Mouse (Mus musculus): ENCODE measurements around the gene Thoc5.

Thoc5 gene

DNA sequence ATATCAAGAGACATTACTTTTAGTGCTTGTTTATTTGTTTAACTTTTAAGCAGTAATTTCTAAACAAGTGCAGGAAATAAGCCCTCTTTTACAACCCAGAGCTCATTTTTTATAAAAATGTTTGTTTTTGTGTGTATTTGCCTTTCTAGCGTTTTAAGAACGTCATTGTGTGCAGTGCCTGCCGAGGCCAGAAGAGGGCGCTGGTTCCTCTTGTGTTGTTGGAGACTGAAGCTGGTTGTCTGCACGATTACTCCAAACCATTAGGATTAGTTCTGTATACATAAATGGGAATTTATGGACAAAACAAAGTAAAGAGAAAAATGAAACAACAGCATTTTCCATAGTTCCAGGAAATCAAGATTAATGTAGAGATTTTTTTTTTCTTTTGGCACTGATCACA, 5.3 kb downstream of the Thoc5 start:
- in situ Hi-C loops (cut with MboI; ENCODE audit: unreplicated experiment in 2 of 2), result no loop called here

- in situ Hi-C loops (cut with MboI; ENCODE audit: unreplicated experiment in 2 of 2), result no loop called here
Measured at GRCm38 (mm10) chr11:4901956-4902355, 6.8 kb downstream of the Thoc5 start.

GRCm38 (mm10) chr11:4906231-4906630, 11.1 kb downstream of the Thoc5 start:
- in situ Hi-C loops (cut with MboI; ENCODE audit: unreplicated experiment in 2 of 2), result no loop called here

- in situ Hi-C loops (cut with MboI; ENCODE audit: unreplicated experiment in 2 of 2), result loop anchor here (5.0 kb wide), 2 partner anchors 61 to 151 kb away; partner anchors contain the start of gene Gas2l1 (in 1 of the 2)
Measured at GRCm38 (mm10) chr11:4916068-4916467, 20.9 kb downstream of the Thoc5 start.

DNA sequence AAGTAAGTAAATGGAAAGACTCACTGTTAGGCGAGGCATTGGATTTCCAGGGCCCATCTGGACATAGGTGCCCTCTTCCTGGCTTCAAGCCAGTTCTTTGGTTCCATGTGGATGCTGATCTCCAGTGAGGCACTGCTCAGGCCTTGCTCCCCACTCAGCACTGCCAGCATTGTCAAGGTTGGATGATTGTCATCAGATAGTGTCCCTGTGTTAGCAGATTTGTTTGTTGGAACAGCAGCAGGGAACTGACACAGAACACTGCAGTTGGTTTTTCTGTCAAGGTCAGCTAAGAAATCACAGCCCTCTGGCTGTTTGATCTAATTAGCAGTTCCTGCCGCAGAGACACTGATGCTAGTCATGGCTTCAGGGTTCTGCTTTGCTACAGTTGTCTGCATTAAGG, 26.2 kb downstream of the Thoc5 start:
- in situ Hi-C loops (cut with MboI; ENCODE audit: unreplicated experiment in 2 of 2), result no loop called here

DNA sequence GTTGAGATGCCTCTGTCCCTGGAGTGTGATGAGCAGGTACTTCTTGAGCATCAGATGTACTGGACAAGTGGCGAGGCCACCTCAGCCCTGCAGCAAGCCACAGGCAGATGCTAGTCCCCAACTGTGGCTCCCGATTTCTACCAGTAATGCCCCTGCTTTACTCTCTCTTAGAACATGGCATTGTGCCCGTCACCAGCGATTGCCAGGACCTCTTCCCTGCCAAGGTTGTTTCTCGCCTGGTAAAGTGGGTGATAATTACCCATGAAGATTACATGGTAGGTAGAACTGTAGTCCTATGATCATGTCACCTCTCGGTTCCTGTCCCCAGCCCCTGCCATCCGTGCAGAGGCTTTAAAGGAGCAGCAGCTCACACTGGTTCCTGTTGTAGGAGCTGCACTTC, 26.6 kb downstream of the Thoc5 start:
- in situ Hi-C loops (cut with MboI; ENCODE audit: unreplicated experiment in 2 of 2), result no loop called here

DNA sequence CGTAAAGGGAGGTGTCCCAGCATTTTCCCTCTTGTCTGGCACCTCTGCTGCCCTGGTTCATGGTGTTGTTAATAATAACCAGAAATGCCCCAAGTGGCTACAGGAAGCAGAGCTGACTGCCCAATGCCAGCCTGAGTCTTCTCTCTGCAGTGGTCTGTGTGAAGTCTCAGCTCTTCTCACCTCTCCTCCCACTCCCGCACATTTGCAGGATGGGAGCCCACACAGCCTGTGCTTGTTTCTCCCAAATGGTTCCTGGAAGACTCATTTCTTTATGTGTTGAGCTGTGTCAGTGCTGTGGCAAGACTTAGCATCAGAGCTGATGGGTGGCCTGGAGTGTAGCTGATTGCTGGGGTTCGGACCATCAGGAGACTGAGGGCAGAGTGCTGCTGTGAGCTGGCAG, 32.1 kb downstream of the Thoc5 start:
- in situ Hi-C loops (cut with MboI; ENCODE audit: unreplicated experiment in 2 of 2), result loop anchor here in 1 of 2 experiments (25.0 kb wide), 1 partner anchor 985 kb away; no protein-coding TSS in a partner anchor

DNA sequence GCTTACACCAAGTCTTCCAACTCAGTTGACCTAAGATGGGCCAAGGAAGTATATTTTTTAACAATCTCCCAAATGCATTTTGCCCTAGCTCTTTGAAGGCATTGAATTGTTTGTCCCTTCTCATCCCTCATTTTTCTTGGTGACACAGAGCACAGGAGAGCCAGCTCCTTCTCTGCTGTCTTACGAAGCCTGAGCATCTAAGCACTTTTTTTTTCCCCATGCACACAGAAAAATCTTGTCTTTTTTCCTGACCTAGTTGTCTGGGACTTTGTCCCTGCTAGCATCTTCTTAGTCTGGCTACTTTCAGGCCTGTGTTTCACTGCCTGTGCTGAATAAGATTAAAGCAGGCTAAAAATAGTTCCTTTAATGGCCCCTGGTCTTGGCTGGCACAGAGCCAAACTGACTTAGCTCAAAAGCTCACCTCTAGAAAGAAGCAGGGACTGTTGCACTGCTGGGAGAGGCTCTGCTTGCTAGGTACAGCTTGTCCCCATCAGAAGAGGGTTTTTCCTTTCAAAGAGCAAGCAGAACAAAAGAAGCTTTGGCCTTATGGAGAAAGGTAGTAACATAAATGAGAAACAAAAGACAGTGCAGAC, 36.0 kb downstream of the Thoc5 start:
- in situ Hi-C loops (cut with MboI; ENCODE audit: unreplicated experiment in 2 of 2), result loop anchor here in 1 of 2 experiments (25.0 kb wide), 1 partner anchor 981 kb away; no protein-coding TSS in a partner anchor

GRCm38 (mm10) chr11:4936243-4936642, 41.1 kb downstream of the Thoc5 start:
- in situ Hi-C loops (cut with MboI; ENCODE audit: unreplicated experiment in 2 of 2), result loop anchor here in 1 of 2 experiments (25.0 kb wide), 1 partner anchor 976 kb away; no protein-coding TSS in a partner anchor

GRCm38 (mm10) chr11:4946530-4946929, 51.4 kb downstream of the Thoc5 start:
- in situ Hi-C loops (cut with MboI; ENCODE audit: unreplicated experiment in 2 of 2), result loop anchor here in 1 of 2 experiments (25.0 kb wide), 1 partner anchor 966 kb away; no protein-coding TSS in a partner anchor

GRCm38 (mm10) chr11:4946947-4947812, 52.1 kb downstream of the Thoc5 start:
- in situ Hi-C loops (cut with MboI; ENCODE audit: unreplicated experiment in 2 of 2), result loop anchor here in 1 of 2 experiments (25.0 kb wide), 1 partner anchor 965 kb away; no protein-coding TSS in a partner anchor

DNA sequence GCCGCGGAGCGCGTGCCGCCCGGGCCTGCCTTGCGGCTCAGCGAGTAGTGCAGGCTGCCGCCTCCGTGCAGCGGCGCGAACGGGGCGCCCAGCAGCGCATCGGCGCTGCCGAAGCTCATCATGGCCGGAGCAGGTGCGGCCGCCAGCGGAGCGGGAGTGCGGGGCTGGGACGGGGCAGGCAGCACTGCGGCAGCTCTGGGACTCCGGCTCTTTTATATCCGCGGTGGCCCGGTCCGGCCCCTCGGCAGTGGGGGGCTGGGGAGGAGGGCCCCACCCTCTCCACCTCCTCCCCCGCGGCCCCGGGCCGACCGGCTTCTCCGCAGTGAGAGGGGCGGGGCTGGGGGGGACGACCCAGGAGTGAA, 52.7 kb downstream of the Thoc5 start, which contains the start of gene Nefh:
Gene Nefh (minus strand): TSS at position 252 of the 362 bp plus-strand sequence.
- in situ Hi-C loops (cut with MboI; ENCODE audit: unreplicated experiment in 2 of 2), result loop anchor here in 1 of 2 experiments (25.0 kb wide), 1 partner anchor 965 kb away; no protein-coding TSS in a partner anchor

- in situ Hi-C loops (cut with MboI; ENCODE audit: unreplicated experiment in 2 of 2), result loop anchor here in 1 of 2 experiments (25.0 kb wide), 1 partner anchor 964 kb away; no protein-coding TSS in a partner anchor
Measured at GRCm38 (mm10) chr11:4948792-4949191, 53.7 kb downstream of the Thoc5 start.

DNA sequence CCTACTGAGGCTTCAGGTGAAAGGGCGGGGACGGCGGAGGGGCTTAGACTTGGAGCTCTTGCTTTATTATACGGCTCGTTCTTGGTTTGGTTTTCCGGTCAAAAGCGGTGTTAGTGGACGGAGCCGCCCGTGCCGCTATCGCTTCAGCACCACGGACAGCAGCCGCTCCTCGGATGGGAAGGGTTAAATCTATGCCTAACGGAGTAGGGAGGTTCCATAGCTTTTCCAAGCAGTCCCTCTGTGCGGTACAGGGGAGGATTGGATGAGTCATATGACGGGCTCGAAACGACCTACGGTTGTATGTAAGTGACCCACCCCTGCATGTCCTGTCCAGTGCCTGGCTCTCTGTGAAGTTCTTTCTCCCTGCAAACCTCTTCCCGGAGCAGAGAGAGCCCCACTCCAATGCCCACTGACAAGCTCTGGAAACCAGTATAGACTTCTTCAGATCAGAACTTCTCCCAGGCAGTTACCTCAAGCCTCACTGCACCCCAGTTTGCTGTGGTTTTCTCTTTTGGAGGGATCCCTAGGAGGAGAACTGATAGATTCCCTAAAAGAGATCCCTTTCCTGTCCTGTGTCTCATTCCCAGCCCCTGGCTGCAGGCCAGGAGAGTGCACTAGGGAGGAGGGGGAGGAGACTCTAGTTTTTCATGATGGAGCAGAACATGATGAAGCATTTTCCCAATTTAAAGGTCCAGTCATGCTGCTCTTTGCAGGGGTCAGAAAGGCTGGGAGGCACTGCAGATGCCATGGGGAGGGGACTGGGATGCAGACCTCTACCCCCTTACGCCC, 54.3 kb downstream of the Thoc5 start:
- in situ Hi-C loops (cut with MboI; ENCODE audit: unreplicated experiment in 2 of 2), result loop anchor here (25.0 kb wide), 2 partner anchors 513 to 963 kb away; no protein-coding TSS in a partner anchor

DNA sequence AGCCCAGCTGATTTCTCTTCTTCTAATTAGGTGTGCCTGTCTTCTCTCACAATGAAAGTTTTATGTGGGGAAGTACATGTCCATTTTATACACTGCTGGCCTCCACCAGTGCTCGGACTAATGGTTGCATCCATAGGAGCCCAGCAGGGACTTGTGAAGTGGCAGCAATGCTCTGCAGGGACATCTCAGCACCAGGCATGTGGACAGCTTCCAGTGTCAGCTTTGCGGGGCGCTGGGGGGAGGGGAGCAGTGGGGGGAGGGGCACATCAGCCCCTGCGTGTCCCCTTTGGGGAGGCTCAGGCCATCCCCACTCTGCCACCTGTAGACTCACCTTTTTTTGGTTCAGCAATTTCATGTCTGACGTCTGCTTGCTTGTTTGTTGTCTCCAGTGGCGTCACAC, 58.3 kb downstream of the Thoc5 start:
- in situ Hi-C loops (cut with MboI; ENCODE audit: unreplicated experiment in 2 of 2), result loop anchor here (25.0 kb wide), 1 partner anchor 509 kb away; no protein-coding TSS in a partner anchor

GRCm38 (mm10) chr11:4953918-4954317, 58.8 kb downstream of the Thoc5 start:
- in situ Hi-C loops (cut with MboI; ENCODE audit: unreplicated experiment in 2 of 2), result loop anchor here (25.0 kb wide), 1 partner anchor 508 kb away; no protein-coding TSS in a partner anchor

DNA sequence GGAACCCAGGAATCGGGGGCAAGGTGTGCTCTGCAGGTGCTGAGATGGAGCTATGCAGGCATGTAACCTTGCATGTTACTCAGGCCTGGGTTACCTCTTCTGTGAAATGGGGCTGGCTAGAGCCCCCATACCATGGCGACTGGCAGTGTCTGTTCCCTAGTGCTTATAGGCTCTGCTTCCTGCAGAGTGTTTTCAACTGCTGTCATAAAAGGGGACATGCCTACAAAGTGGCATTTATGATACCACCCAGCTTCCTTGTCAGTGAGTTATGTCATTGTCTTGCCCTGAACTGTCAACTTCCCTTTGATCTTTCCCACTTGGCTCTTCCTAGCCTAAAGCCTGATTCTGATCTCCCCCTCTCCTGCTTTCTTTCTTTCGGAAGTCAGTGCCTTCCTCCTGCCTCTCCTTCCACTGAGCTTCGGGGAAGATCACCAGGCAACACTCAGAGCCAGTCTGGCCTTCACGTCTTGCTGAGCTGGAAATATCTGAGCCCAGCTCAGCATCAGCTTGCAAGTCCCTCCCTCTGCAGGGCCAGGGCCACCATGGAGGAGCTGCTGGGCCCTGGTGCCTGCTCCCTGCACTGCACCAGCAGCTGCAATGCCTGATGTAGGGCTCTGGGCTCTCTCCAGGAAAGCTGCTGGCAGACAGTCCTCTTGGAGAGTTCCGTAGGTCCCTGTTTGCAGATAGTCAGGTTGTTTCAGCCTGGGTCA, 68.1 kb downstream of the Thoc5 start:
- in situ Hi-C loops (cut with MboI; ENCODE audit: unreplicated experiment in 2 of 2), result loop anchor here (25.0 kb wide), 1 partner anchor 499 kb away; no protein-coding TSS in a partner anchor

GRCm38 (mm10) chr11:4966325-4966724, 71.2 kb downstream of the Thoc5 start:
- in situ Hi-C loops (cut with MboI; ENCODE audit: unreplicated experiment in 2 of 2), result loop anchor here (25.0 kb wide), 1 partner anchor 496 kb away; no protein-coding TSS in a partner anchor

GRCm38 (mm10) chr11:4966888-4967287, 71.8 kb downstream of the Thoc5 start:
- in situ Hi-C loops (cut with MboI; ENCODE audit: unreplicated experiment in 2 of 2), result loop anchor here (25.0 kb wide), 1 partner anchor 495 kb away; no protein-coding TSS in a partner anchor

Measured in v-Abl transformed pro-B cells (cell line).